Mouse (Mus musculus) stomach, postnatal 0 days (tissue): ENCODE measurements around the gene Max. TPM values are rescaled to one million over a fixed set of nuclear protein-coding genes. Genes with fewer than 3 reads are reported as not detected.
A peak's percentile ranks its signal among the peaks of the same experiment; 100 is the strongest.

Source experiments
- ATAC-seq: fragments of 200-750 bp; cut with Nextera tagmentation; 2 replicates; pipeline ENCODE4 v1.8.0; 2017; ENCODE audit not compliant: low FRiP score, low TSS enrichment
- DNase-seq: peaks from one replicate; pipeline ENCODE4 v3.0.0-alpha.2; 2016; ENCODE audit warnings: low spot score
- H3K27ac ChIP-seq: fragments of 300-500 bp; sonication (generic); replicated peaks from 2 replicates; pipeline ENCODE4 v1.5.1; 2014; ENCODE audit warnings: mild to moderate bottlenecking, control low read depth
- H3K27me3 ChIP-seq: fragments of 300-500 bp; sonication (generic); 2 replicates; pipeline ENCODE4 v1.6.1; 2014; ENCODE audit warnings: low read length; ENCODE audit not compliant: control insufficient read depth, insufficient read depth
- H3K36me3 ChIP-seq: fragments of 300-500 bp; sonication (generic); 2 replicates; pipeline ENCODE4 v1.6.1; 2014; ENCODE audit warnings: low read length, mixed read lengths; ENCODE audit not compliant: control insufficient read depth, insufficient read depth
- H3K4me1 ChIP-seq: fragments of 300-500 bp; sonication (generic); replicated peaks from 2 replicates; pipeline ENCODE4 v1.6.1; 2014; ENCODE audit warnings: antibody characterized with exemption; ENCODE audit not compliant: control insufficient read depth, insufficient read depth
- H3K4me2 ChIP-seq: fragments of 300-500 bp; sonication (generic); replicated peaks from 2 replicates; pipeline ENCODE4 v1.6.1; 2014; ENCODE audit warnings: low read depth, mild to moderate bottlenecking, control low read depth, moderate library complexity
- H3K4me3 ChIP-seq: fragments of 300-500 bp; sonication (generic); 2 replicates; pipeline ENCODE4 v1.5.1; 2014; ENCODE audit warnings: low read depth, low read length, control low read depth
- H3K9ac ChIP-seq: fragments of 300-500 bp; sonication (generic); 2 replicates; pipeline ENCODE4 v1.6.1; 2014; ENCODE audit warnings: mild to moderate bottlenecking, low read length, control low read depth, mixed read lengths
- H3K9me3 ChIP-seq: fragments of 300-500 bp; sonication (generic); 2 replicates; pipeline ENCODE4 v1.6.1; 2016; ENCODE audit warnings: low read length; ENCODE audit not compliant: control insufficient read depth
- CTCF ChIP-seq: IDR thresholded peaks from 2 replicates; pipeline ENCODE4 v1.5.1; 2016; ENCODE audit warnings: antibody characterized with exemption, low read depth, mild to moderate bottlenecking, moderate library complexity
- EP300 ChIP-seq: optimal IDR thresholded peaks from 2 replicates; pipeline ENCODE3; 2016; ENCODE audit warnings: antibody characterized with exemption
- WGBS: fragments of 180-500 bp; shearing (Covaris S2); extraction: QIAGEN DNeasy Blood & Tissue Kit; methylation state at CpG from one replicate; pipeline ENCODE4 v1.1.7; 2014; 5-methylcytosine and 5-hydroxymethylcytosine counted together
- polyA plus RNA-seq: library from polyadenylated mRNA; unstranded; fragments of >200 nt; fragmentation: Nextera tagmentation; extraction: Ambion mirVana; gene quantifications from 2 replicates; pipeline ENCODE4 v1.2.1, GENCODE M21; 2015

The Max gene
- polyA plus RNA-seq, 1 experiment from 2014 or later: 11.4 TPM

GRCm38 (mm10) chr12:76901508-76902294 lies 60.3 kb downstream of the Max start:
- Histone ChIP-seq H3K27ac (peak overlapping the region; percentile 61), H3K9ac (no peak overlapping the region), H3K9me3 (no peaks in the 10 kb centered on the region), H3K4me3 (no peak overlapping the region), H3K4me2 (no peak overlapping the region), H3K36me3 (no peaks in the 10 kb centered on the region), H3K4me1 (no peaks in the 10 kb centered on the region), H3K27me3 (no peaks in the 10 kb centered on the region)
- DNase-seq (no peak), ATAC-seq (no peak)
- WGBS: 76% methylated on average over 3 of the region's 3 CpGs
- TF ChIP-seq CTCF: no peak
- no peak for TF ChIP-seq EP300

GRCm38 (mm10) chr12:76899261-76899975 lies 62.6 kb downstream of the Max start:
- no peaks in the 10 kb centered on the region for H3K27me3 ChIP-seq
- H3K4me3 ChIP-seq: no peak overlapping the region
- no peak overlapping the region for H3K27ac ChIP-seq
- TF ChIP-seq CTCF (no peak), EP300 (no peak)
- DNase-seq: no peak
- no peaks in the 10 kb centered on the region for H3K36me3 ChIP-seq
- no peaks in the 10 kb centered on the region for H3K9me3 ChIP-seq
- H3K4me1 ChIP-seq: no peaks in the 10 kb centered on the region
- H3K9ac ChIP-seq: no peak overlapping the region
- ATAC-seq: no peak
- WGBS: 94% methylated on average over 10 of the region's 10 CpGs
- no peak overlapping the region for H3K4me2 ChIP-seq

- no peaks in the 10 kb centered on the region for H3K4me1 ChIP-seq
- H3K27ac ChIP-seq: no peak overlapping the region
- H3K27me3 ChIP-seq: no peaks in the 10 kb centered on the region
- H3K36me3 ChIP-seq: no peaks in the 10 kb centered on the region
- ATAC-seq (no peak), DNase-seq (no peak)
- H3K9ac ChIP-seq: no peak overlapping the region
- no peak overlapping the region for H3K4me2 ChIP-seq
- H3K9me3 ChIP-seq: no peaks in the 10 kb centered on the region
- H3K4me3 ChIP-seq: no peak overlapping the region
- TF ChIP-seq CTCF: no peak
- no peak for TF ChIP-seq EP300
These were observed 63.9 kb downstream of the Max start for GRCm38 (mm10) chr12:76898141-76898540.

- 86% methylated on average over 10 of the region's 10 CpGs for WGBS
These were observed 65.0 kb downstream of the Max start for GRCm38 (mm10) chr12:76897006-76897405.

GRCm38 (mm10) chr12:76896566-76896965 lies 65.4 kb downstream of the Max start:
- Histone ChIP-seq H3K4me2 (no peak overlapping the region), H3K4me3 (no peak overlapping the region), H3K36me3 (no peaks in the 10 kb centered on the region), H3K9me3 (no peaks in the 10 kb centered on the region), H3K27me3 (no peaks in the 10 kb centered on the region), H3K4me1 (no peaks in the 10 kb centered on the region), H3K27ac (no peak overlapping the region), H3K9ac (no peak overlapping the region)
- TF ChIP-seq CTCF: no peak
- no peak for TF ChIP-seq EP300
- 95% methylated on average over 4 of the region's 4 CpGs for WGBS
- ATAC-seq (no peak), DNase-seq (no peak)

More at GRCm38 (mm10) chr12:76897006-76897405, 65.0 kb downstream of the Max start:
- TF ChIP-seq EP300 (no peak), CTCF (no peak)
- Histone ChIP-seq H3K9ac (no peak overlapping the region), H3K27me3 (no peaks in the 10 kb centered on the region), H3K36me3 (no peaks in the 10 kb centered on the region), H3K27ac (no peak overlapping the region), H3K4me3 (no peak overlapping the region), H3K4me1 (no peaks in the 10 kb centered on the region), H3K4me2 (no peak overlapping the region), H3K9me3 (no peaks in the 10 kb centered on the region)
- no peak for DNase-seq
- ATAC-seq: no peak

- Histone ChIP-seq H3K27ac (no peak overlapping the region), H3K27me3 (no peaks in the 10 kb centered on the region), H3K36me3 (0 out of 2 replicates have a peak, but pooled peaks cover under 1% of the 10 kb centered on the region), H3K9me3 (no peaks in the 10 kb centered on the region), H3K4me2 (no peak overlapping the region), H3K4me1 (no peaks in the 10 kb centered on the region), H3K9ac (no peak overlapping the region), H3K4me3 (no peak overlapping the region)
- 56% methylated on average over 7 of the region's 7 CpGs for WGBS
- TF ChIP-seq EP300 (no peak), CTCF (no peak)
- DNase-seq: no peak
- ATAC-seq: peak; percentile 49; the same call in 1 of the 2 replicates
These were observed 66.2 kb downstream of the Max start for GRCm38 (mm10) chr12:76895777-76896176.
